Mouse (Mus musculus) lung, embryonic 14.5 days (tissue): ENCODE measurements around the gene Hapln1. TPM values are rescaled to one million over a fixed set of nuclear protein-coding genes. Genes with fewer than 3 reads are reported as not detected.
A peak's percentile ranks its signal among the peaks of the same experiment; 100 is the strongest.

Experiments
- ATAC-seq: fragments of 200-750 bp; cut with Nextera tagmentation; 2 replicates; pipeline ENCODE4 v1.8.0; 2017; ENCODE audit warnings: mild to moderate bottlenecking, moderate TSS enrichment, moderate library complexity; ENCODE audit not compliant: insufficient read depth
- DNase-seq: peaks from one replicate; pipeline ENCODE4 v3.0.0-alpha.2; 2015
- H3K27ac ChIP-seq: fragments of 300-500 bp; sonication (generic); 2 replicates; pipeline ENCODE4 v1.5.1; 2014; ENCODE audit warnings: low read depth, mild to moderate bottlenecking, moderate library complexity
- H3K27me3 ChIP-seq: fragments of 300-500 bp; sonication (generic); 2 replicates; pipeline ENCODE4 v1.6.1; 2014; ENCODE audit warnings: low read length, control low read depth; ENCODE audit not compliant: insufficient read depth
- H3K36me3 ChIP-seq: fragments of 300-500 bp; sonication (generic); 2 replicates; pipeline ENCODE4 v1.6.1; 2014; ENCODE audit warnings: control low read depth; ENCODE audit not compliant: insufficient read depth
- H3K4me1 ChIP-seq: fragments of 300-500 bp; sonication (generic); 2 replicates; pipeline ENCODE4 v1.6.1; 2014; ENCODE audit warnings: antibody characterized with exemption, control low read depth; ENCODE audit not compliant: insufficient read depth
- H3K4me2 ChIP-seq: fragments of 300-500 bp; sonication (generic); 2 replicates; pipeline ENCODE4 v1.6.1; 2014; ENCODE audit warnings: mild to moderate bottlenecking
- H3K4me3 ChIP-seq: fragments of 300-500 bp; sonication (generic); 2 replicates; pipeline ENCODE4 v1.5.1; 2014; ENCODE audit warnings: low read depth, low read length
- H3K9ac ChIP-seq: fragments of 300-500 bp; sonication (generic); 2 replicates; pipeline ENCODE4 v1.6.1; 2014
- H3K9me3 ChIP-seq: fragments of 300-500 bp; sonication (generic); 2 replicates; pipeline ENCODE4 v1.6.1; 2016; ENCODE audit warnings: low read depth, low read length, control low read depth
- CTCF ChIP-seq: IDR thresholded peaks from 2 replicates; pipeline ENCODE4 v1.5.1; 2016; ENCODE audit warnings: antibody characterized with exemption, low read depth
- WGBS: fragments of 180-500 bp; shearing (Covaris S2); extraction: QIAGEN DNeasy Blood & Tissue Kit; methylation state at CpG from one replicate; pipeline ENCODE4 v1.1.7; 2014; 5-methylcytosine and 5-hydroxymethylcytosine counted together
- polyA plus RNA-seq: library from polyadenylated mRNA; unstranded; fragments of >200 nt; fragmentation: Nextera tagmentation; extraction: Ambion mirVana; gene quantifications from 2 replicates; pipeline ENCODE4 v1.2.1, GENCODE M21; 2014

Hapln1 gene
- polyA plus RNA-seq, 1 experiment from 2014 or later: 29.1 TPM

- ATAC-seq: no peak
- WGBS: 89% methylated on average over 5 of the region's 5 CpGs
- no peak for TF ChIP-seq CTCF
- H3K27me3 ChIP-seq: no peaks in the 10 kb centered on the region
- H3K36me3 ChIP-seq: no peaks in the 10 kb centered on the region
- H3K4me1 ChIP-seq: no peaks in the 10 kb centered on the region
- H3K4me2 ChIP-seq: no peak overlapping the region
- no peak overlapping the region for H3K9ac ChIP-seq
- DNase-seq: no peak
- no peak overlapping the region for H3K27ac ChIP-seq
- no peaks in the 10 kb centered on the region for H3K9me3 ChIP-seq
- H3K4me3 ChIP-seq: no peak overlapping the region
Measured at GRCm38 (mm10) chr13:89564518-89564917, 24.9 kb downstream of the Hapln1 start.

GRCm38 (mm10) chr13:89566300-89566699, 26.7 kb downstream of the Hapln1 start:
- no peaks in the 10 kb centered on the region for H3K36me3 ChIP-seq
- H3K4me2 ChIP-seq: no peak overlapping the region
- no peak overlapping the region for H3K27ac ChIP-seq
- ATAC-seq: no peak
- no peaks in the 10 kb centered on the region for H3K9me3 ChIP-seq
- no peak for TF ChIP-seq CTCF
- no peak for DNase-seq
- 70% methylated on average over 4 of the region's 4 CpGs for WGBS
- H3K4me1 ChIP-seq: no peaks in the 10 kb centered on the region
- H3K27me3 ChIP-seq: no peaks in the 10 kb centered on the region
- no peak overlapping the region for H3K9ac ChIP-seq
- H3K4me3 ChIP-seq: no peak overlapping the region

GRCm38 (mm10) chr13:89579115-89579514, 39.5 kb downstream of the Hapln1 start:
- WGBS: 96% methylated on average over 2 of the region's 2 CpGs
- no peak for TF ChIP-seq CTCF
- no peak overlapping the region for H3K4me3 ChIP-seq
- no peaks in the 10 kb centered on the region for H3K27me3 ChIP-seq
- no peaks in the 10 kb centered on the region for H3K36me3 ChIP-seq
- DNase-seq: no peak
- no peak for ATAC-seq
- no peaks in the 10 kb centered on the region for H3K4me1 ChIP-seq
- no peak overlapping the region for H3K27ac ChIP-seq
- no peaks in the 10 kb centered on the region for H3K9me3 ChIP-seq
- no peak overlapping the region for H3K4me2 ChIP-seq
- H3K9ac ChIP-seq: no peak overlapping the region

- 53% methylated on average over 4 of the region's 4 CpGs for WGBS
- TF ChIP-seq CTCF: no peak
- no peak overlapping the region for H3K9ac ChIP-seq
Measured at GRCm38 (mm10) chr13:89583138-89583746, 43.6 kb downstream of the Hapln1 start.

GRCm38 (mm10) chr13:89583747-89584738, 44.4 kb downstream of the Hapln1 start:
- DNase-seq (peak; percentile 59), ATAC-seq (peak; percentile 70; the same call in 1 of the 2 replicates)
- 0 out of 2 replicates have a peak overlapping the region, but pooled peaks have one; percentile 13 for H3K4me3 ChIP-seq
- H3K9me3 ChIP-seq: no peaks in the 10 kb centered on the region
- 0 out of 2 replicates have a peak overlapping the region, but pooled peaks have one; percentile 27 for H3K9ac ChIP-seq
- no peaks in the 10 kb centered on the region for H3K27me3 ChIP-seq
- peak overlapping the region; percentile 44 for H3K4me2 ChIP-seq
- TF ChIP-seq CTCF: no peak
- WGBS: 27% methylated on average over 10 of the region's 10 CpGs
- peak overlapping the region; percentile 56; the same call in 1 of the 2 replicates for H3K27ac ChIP-seq
- H3K36me3 ChIP-seq: no peaks in the 10 kb centered on the region
- H3K4me1 ChIP-seq: no peaks in the 10 kb centered on the region

More at GRCm38 (mm10) chr13:89583138-89583746, 43.6 kb downstream of the Hapln1 start:
- Histone ChIP-seq H3K27me3 (no peaks in the 10 kb centered on the region), H3K4me3 (no peak overlapping the region), H3K27ac (no peak overlapping the region), H3K9me3 (no peaks in the 10 kb centered on the region), H3K4me1 (no peaks in the 10 kb centered on the region), H3K36me3 (no peaks in the 10 kb centered on the region), H3K4me2 (no peak overlapping the region)
- ATAC-seq (no peak), DNase-seq (no peak)

GRCm38 (mm10) chr13:89585144-89585543, 45.5 kb downstream of the Hapln1 start:
- TF ChIP-seq CTCF: no peak
- Histone ChIP-seq H3K36me3 (no peaks in the 10 kb centered on the region), H3K27ac (no peak overlapping the region; the same call in 1 of the 2 replicates), H3K9me3 (no peaks in the 10 kb centered on the region), H3K4me3 (no peak overlapping the region), H3K27me3 (no peaks in the 10 kb centered on the region), H3K9ac (no peak overlapping the region), H3K4me2 (peak overlapping the region; percentile 44; the same call in 1 of the 2 replicates), H3K4me1 (no peaks in the 10 kb centered on the region)
- DNase-seq (peak; percentile 46), ATAC-seq (peak; percentile 63; the same call in 1 of the 2 replicates)
- WGBS: 19% methylated on average over 1 of the region's 1 CpGs

- no peak for TF ChIP-seq CTCF
- Histone ChIP-seq H3K9ac (no peak overlapping the region), H3K4me3 (no peak overlapping the region), H3K36me3 (no peaks in the 10 kb centered on the region), H3K27me3 (no peaks in the 10 kb centered on the region), H3K9me3 (no peaks in the 10 kb centered on the region), H3K4me2 (no peak overlapping the region), H3K27ac (no peak overlapping the region), H3K4me1 (no peaks in the 10 kb centered on the region)
- 55% methylated on average over 4 of the region's 4 CpGs for WGBS
- no peak for ATAC-seq
- DNase-seq: peak; percentile 12
Measured at GRCm38 (mm10) chr13:89595105-89595504, 55.5 kb downstream of the Hapln1 start.
